Mouse (Mus musculus) adrenal gland, postnatal 4 days (tissue): ENCODE results near the gene Gm10128. TPM values are rescaled to one million over a fixed set of nuclear protein-coding genes. Genes with fewer than 3 reads are reported as not detected.
"Not testable (repeated sequence)": the region's sequence is repeated elsewhere in the genome, so short reads cannot be mapped to it uniquely, and the experiment has no call there.

Source experiments
- DNase-seq, 2 experiments: peaks; one replicate each; pipeline ENCODE4 v3.0.0; 2021 to 2022; ENCODE audit warnings: low spot score in 2 of 2, mixed read lengths in 2 of 2
- long read RNA-seq, 2 experiments: library from polyadenylated mRNA; stranded (forward); transcript quantifications; one replicate each; pipeline ENCODE4 v2.0.0; 2021
- total RNA-seq, 2 experiments: library from RNA; stranded (reverse); gene quantifications; 2 replicates each; pipeline ENCODE4 v1.2.3; 2021

Gm10128 gene
- 1 to 10 TPM in 1 of 2 experiments, not detected in 1; 1.1 TPM for total RNA-seq
- long read RNA-seq, experiment 1: 0 reads
- long read RNA-seq, experiment 2: 0 reads

GRCm38 (mm10) chr14:7643872-7644271, at the start of gene Gm10128:
Gm10128 (minus strand) TSS chr14:7643972.
- DNase-seq: not testable (repeated sequence)

GRCm38 (mm10) chr14:7681170-7681569, 37.4 kb upstream of the Gm10128 start:
- not testable (repeated sequence) for DNase-seq

GRCm38 (mm10) chr14:7662491-7662890, 18.7 kb upstream of the Gm10128 start:
- DNase-seq: not testable (repeated sequence)

GRCm38 (mm10) chr14:7658101-7659074, 14.6 kb upstream of the Gm10128 start:
- DNase-seq: not testable (repeated sequence)

GRCm38 (mm10) chr14:7657456-7657855, 13.7 kb upstream of the Gm10128 start:
- DNase-seq: not testable (repeated sequence)

- DNase-seq: not testable (repeated sequence)
Observed at GRCm38 (mm10) chr14:7595492-7595891, 48.3 kb downstream of the Gm10128 start, which contains the start of gene Gm10338. Gm10338 (minus strand) TSS chr14:7595592.

Other genes starting within 250 kb of the Gm10128 start
- gene Gm3755, start 193.1 kb downstream of the Gm10128 start, total RNA-seq: not detected
- not detected for gene Gm3752, start 160.2 kb downstream of the Gm10128 start, total RNA-seq
- gene Gm3558, start 75.4 kb downstream of the Gm10128 start, total RNA-seq: 1 to 10 TPM; 1.3 to 2.0 TPM
- gene Gm10338, start 48.4 kb downstream of the Gm10128 start, total RNA-seq: not detected
- gene Gm26661, start 147.6 kb upstream of the Gm10128 start, total RNA-seq: not detected
- gene Flnb, start 174.0 kb upstream of the Gm10128 start, total RNA-seq: 10 to 100 TPM; 54.7 to 54.8 TPM